Mouse (Mus musculus): ENCODE measurements around the gene Olfr194. TPM values are rescaled to one million over a fixed set of nuclear protein-coding genes. Genes with fewer than 3 reads are reported as not detected.
"Not testable (repeated sequence)": the region's sequence is repeated elsewhere in the genome, so short reads cannot be mapped to it uniquely, and the experiment has no call there.

The Olfr194 gene
- polyA plus RNA-seq (2015; fragmentation: Nextera tagmentation; extraction: Ambion mirVana), result not detected in 2 replicates

DNA sequence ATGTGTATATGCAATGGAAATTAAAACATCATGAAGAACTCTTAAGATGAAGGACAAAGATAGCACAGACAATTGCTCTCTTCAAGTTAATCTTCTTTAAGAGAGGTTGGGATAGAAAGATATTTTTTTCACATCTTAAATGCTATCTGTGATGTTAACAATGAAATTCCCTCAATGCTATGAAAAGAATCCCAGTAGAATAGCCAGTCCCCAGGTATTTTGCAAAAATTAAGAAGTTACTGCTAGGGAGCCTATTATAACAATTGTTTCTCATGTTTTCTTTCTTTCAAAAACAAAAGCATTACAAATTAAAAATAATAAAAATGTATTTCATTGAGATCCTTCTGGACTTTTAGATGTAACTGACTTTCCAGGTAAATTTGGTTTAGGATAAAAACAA lies at the start of gene Olfr194:
Olfr194 (minus strand) TSS at position 101 of the 400 bp plus-strand sequence.
- Histone ChIP-seq H3K9me3 (ENCODE audit: control insufficient read depth, low read length) (no peaks in the 10 kb centered on the region), H3K27ac (ENCODE audit: low read depth, low read length) (no peak within 1 kb of the TSS), H3K4me3 (ENCODE audit: low read length) (no peak within 1 kb of the TSS), H3K27me3 (replicated peaks; ENCODE audit: control insufficient read depth, insufficient read depth, low read length) (no peaks in the 10 kb centered on the region), H3K4me2 (ENCODE audit: low read length) (no peak within 1 kb of the TSS), H3K9ac (ENCODE audit: low read depth, low read length) (no peak within 1 kb of the TSS), H3K36me3 (ENCODE audit: control insufficient read depth, insufficient read depth, low read length) (no peaks in the 10 kb centered on the region), H3K4me1 (ENCODE audit: control insufficient read depth, insufficient read depth, low read depth, low read length) (no peaks in the 10 kb centered on the region)
- no peak for ATAC-seq

DNA sequence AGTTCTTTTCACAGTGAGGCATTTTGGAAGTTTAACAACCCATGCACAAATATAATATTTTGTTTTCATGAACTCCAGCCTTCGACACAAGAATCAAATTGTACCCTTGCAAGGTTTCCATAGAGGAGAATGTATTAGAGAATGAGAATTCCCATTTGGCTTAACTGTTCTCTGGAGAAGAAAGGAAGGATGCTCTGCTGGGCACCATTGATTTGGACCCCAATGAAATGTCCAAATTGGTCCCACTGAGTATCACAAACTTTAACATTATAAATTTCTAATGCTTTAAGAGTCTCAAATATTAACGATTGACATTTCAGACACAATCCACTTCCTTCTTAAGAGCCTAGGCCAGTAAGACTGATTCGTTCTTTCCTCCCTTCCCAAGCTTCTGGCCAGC lies 49.5 kb upstream of the Olfr194 start, which contains the start of gene Olfr196:
Olfr196 (minus strand) TSS at position 101 of the 400 bp plus-strand sequence.
- no peak within 1 kb of the TSS for H3K4me2 ChIP-seq (ENCODE audit: low read length)
- H3K4me3 ChIP-seq (ENCODE audit: low read length), result no peak within 1 kb of the TSS
- no peak within 1 kb of the TSS for H3K9ac ChIP-seq (ENCODE audit: low read depth, low read length)
- H3K4me1 ChIP-seq (ENCODE audit: control insufficient read depth, insufficient read depth, low read depth, low read length), result no peaks in the 10 kb centered on the region
- no peak for ATAC-seq
- no peaks in the 10 kb centered on the region for H3K36me3 ChIP-seq (ENCODE audit: control insufficient read depth, insufficient read depth, low read length)
- WGBS, result 85% methylated on average over 3 of the region's 3 CpGs
- H3K9me3 ChIP-seq (ENCODE audit: control insufficient read depth, low read length), result no peaks in the 10 kb centered on the region
- no peak within 1 kb of the TSS for H3K27ac ChIP-seq (ENCODE audit: low read depth, low read length)
- H3K27me3 ChIP-seq (replicated peaks; ENCODE audit: control insufficient read depth, insufficient read depth, low read length), result no peaks in the 10 kb centered on the region

DNA sequence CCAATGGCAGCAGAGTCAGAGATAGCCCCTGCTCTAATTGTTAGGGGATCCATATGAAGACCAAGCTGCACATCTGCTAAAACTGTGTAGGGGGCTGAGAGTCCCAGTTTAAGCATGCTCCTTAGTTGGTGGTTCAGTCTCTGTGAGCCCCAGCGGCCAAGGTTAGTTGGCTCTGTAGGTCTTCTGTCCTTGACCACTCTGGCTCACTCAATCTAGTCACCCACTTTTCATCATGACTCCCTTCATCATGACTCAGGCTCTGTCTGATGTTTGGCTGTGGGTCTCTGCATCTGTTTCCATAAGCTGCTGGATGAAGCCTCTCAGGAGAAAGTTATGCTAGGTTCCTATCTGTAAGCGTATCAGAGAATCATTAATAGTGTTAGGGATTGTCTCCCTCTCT lies 31.1 kb upstream of the Olfr194 start:
- Histone ChIP-seq H3K4me2 (ENCODE audit: low read length) (no peak overlapping the region), H3K9me3 (ENCODE audit: control insufficient read depth, low read length) (no peaks in the 10 kb centered on the region), H3K9ac (ENCODE audit: low read depth, low read length) (no peak overlapping the region), H3K27ac (ENCODE audit: low read depth, low read length) (no peak overlapping the region), H3K27me3 (replicated peaks; ENCODE audit: control insufficient read depth, insufficient read depth, low read length) (no peaks in the 10 kb centered on the region), H3K36me3 (ENCODE audit: control insufficient read depth, insufficient read depth, low read length) (no peaks in the 10 kb centered on the region), H3K4me1 (ENCODE audit: control insufficient read depth, insufficient read depth, low read depth, low read length) (no peaks in the 10 kb centered on the region), H3K4me3 (ENCODE audit: low read length) (no peak overlapping the region)
- no peak for ATAC-seq
- 93% methylated on average over 2 of the region's 2 CpGs for WGBS

GRCm38 (mm10) chr16:59146746-59147145 lies 25.9 kb upstream of the Olfr194 start, which contains the start of gene Olfr195:
Gene Olfr195, plus strand, starts transcription at chr16:59147046.
- H3K36me3 ChIP-seq (ENCODE audit: control insufficient read depth, insufficient read depth, low read length), result no peaks in the 10 kb centered on the region
- H3K4me3 ChIP-seq (ENCODE audit: low read length), result no peak within 1 kb of the TSS
- 95% methylated on average over 1 of the region's 1 CpGs for WGBS
- no peaks in the 10 kb centered on the region for H3K9me3 ChIP-seq (ENCODE audit: control insufficient read depth, low read length)
- no peaks in the 10 kb centered on the region for H3K27me3 ChIP-seq (replicated peaks; ENCODE audit: control insufficient read depth, insufficient read depth, low read length)
- no peaks in the 10 kb centered on the region for H3K4me1 ChIP-seq (ENCODE audit: control insufficient read depth, insufficient read depth, low read depth, low read length)
- no peak within 1 kb of the TSS for H3K4me2 ChIP-seq (ENCODE audit: low read length)
- ATAC-seq, result no peak
- H3K9ac ChIP-seq (ENCODE audit: low read depth, low read length), result no peak within 1 kb of the TSS
- no peak within 1 kb of the TSS for H3K27ac ChIP-seq (ENCODE audit: low read depth, low read length)

- no peaks in the 10 kb centered on the region for H3K4me1 ChIP-seq (ENCODE audit: control insufficient read depth, insufficient read depth, low read depth, low read length)
- H3K36me3 ChIP-seq (ENCODE audit: control insufficient read depth, insufficient read depth, low read length), result no peaks in the 10 kb centered on the region
- H3K27ac ChIP-seq (ENCODE audit: low read depth, low read length), result no peak overlapping the region
- no peaks in the 10 kb centered on the region for H3K9me3 ChIP-seq (ENCODE audit: control insufficient read depth, low read length)
- H3K4me2 ChIP-seq (ENCODE audit: low read length), result no peak overlapping the region
- H3K27me3 ChIP-seq (replicated peaks; ENCODE audit: control insufficient read depth, insufficient read depth, low read length), result no peaks in the 10 kb centered on the region
- no peak overlapping the region for H3K4me3 ChIP-seq (ENCODE audit: low read length)
- no peak overlapping the region for H3K9ac ChIP-seq (ENCODE audit: low read depth, low read length)
- no peak for ATAC-seq
These were observed 20.2 kb upstream of the Olfr194 start for GRCm38 (mm10) chr16:59141105-59141504.

GRCm38 (mm10) chr16:59130740-59131139 lies 9.9 kb upstream of the Olfr194 start:
- WGBS, result 83% methylated on average over 1 of the region's 1 CpGs

DNA sequence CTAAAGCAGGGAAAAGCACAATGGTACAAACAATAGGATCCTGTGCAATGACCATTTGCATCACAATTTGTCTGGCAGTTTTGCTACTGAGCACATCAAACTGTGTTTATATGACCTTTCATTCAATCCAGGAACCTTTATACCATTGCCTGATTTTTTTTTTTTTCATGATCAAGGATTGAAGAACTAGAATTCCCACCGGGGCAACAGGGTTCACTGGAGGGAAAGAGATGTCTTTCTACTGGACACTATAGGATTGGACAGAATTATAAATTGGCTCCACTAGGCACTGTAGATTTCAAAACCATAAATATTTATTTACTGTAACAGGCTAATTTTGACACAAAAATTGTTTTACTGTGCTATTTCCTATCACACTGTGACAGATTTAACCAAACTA lies 9.1 kb downstream of the Olfr194 start, which contains the start of gene Olfr193:
Olfr193 (minus strand) TSS at position 101 of the 400 bp plus-strand sequence.
- Histone ChIP-seq H3K27me3 (replicated peaks; ENCODE audit: control insufficient read depth, insufficient read depth, low read length) (no peaks in the 10 kb centered on the region), H3K9me3 (ENCODE audit: control insufficient read depth, low read length) (no peaks in the 10 kb centered on the region), H3K4me2 (ENCODE audit: low read length) (no peak within 1 kb of the TSS), H3K4me1 (ENCODE audit: control insufficient read depth, insufficient read depth, low read depth, low read length) (no peaks in the 10 kb centered on the region), H3K4me3 (ENCODE audit: low read length) (no peak within 1 kb of the TSS), H3K9ac (ENCODE audit: low read depth, low read length) (no peak within 1 kb of the TSS), H3K36me3 (ENCODE audit: control insufficient read depth, insufficient read depth, low read length) (no peaks in the 10 kb centered on the region), H3K27ac (ENCODE audit: low read depth, low read length) (no peak within 1 kb of the TSS)
- WGBS, result 67% methylated on average over 1 of the region's 1 CpGs
- ATAC-seq, result no peak

More at GRCm38 (mm10) chr16:59130740-59131139, 9.9 kb upstream of the Olfr194 start:
- H3K9ac ChIP-seq (ENCODE audit: low read depth, low read length), result no peak overlapping the region
- no peak overlapping the region for H3K4me2 ChIP-seq (ENCODE audit: low read length)
- H3K27me3 ChIP-seq (replicated peaks; ENCODE audit: control insufficient read depth, insufficient read depth, low read length), result no peaks in the 10 kb centered on the region
- H3K4me3 ChIP-seq (ENCODE audit: low read length), result no peak overlapping the region
- H3K27ac ChIP-seq (ENCODE audit: low read depth, low read length), result no peak overlapping the region
- H3K4me1 ChIP-seq (ENCODE audit: control insufficient read depth, insufficient read depth, low read depth, low read length), result no peaks in the 10 kb centered on the region
- no peak for ATAC-seq
- no peaks in the 10 kb centered on the region for H3K36me3 ChIP-seq (ENCODE audit: control insufficient read depth, insufficient read depth, low read length)
- no peaks in the 10 kb centered on the region for H3K9me3 ChIP-seq (ENCODE audit: control insufficient read depth, low read length)

GRCm38 (mm10) chr16:59108522-59108921 lies 12.3 kb downstream of the Olfr194 start:
- not testable (repeated sequence) for H3K36me3 ChIP-seq (ENCODE audit: control insufficient read depth, insufficient read depth, low read length); H3K9me3 ChIP-seq (ENCODE audit: control insufficient read depth, low read length); H3K27me3 ChIP-seq (replicated peaks; ENCODE audit: control insufficient read depth, insufficient read depth, low read length); H3K4me2 ChIP-seq (ENCODE audit: low read length); H3K9ac ChIP-seq (ENCODE audit: low read depth, low read length); H3K4me1 ChIP-seq (ENCODE audit: control insufficient read depth, insufficient read depth, low read depth, low read length); ATAC-seq; H3K27ac ChIP-seq (ENCODE audit: low read depth, low read length); H3K4me3 ChIP-seq (ENCODE audit: low read length)
- 67% methylated on average over 5 of the region's 5 CpGs for WGBS

GRCm38 (mm10) chr16:59105312-59105711 lies 15.6 kb downstream of the Olfr194 start:
- Histone ChIP-seq H3K4me2 (ENCODE audit: low read length) (no peak overlapping the region), H3K9ac (ENCODE audit: low read depth, low read length) (no peak overlapping the region), H3K9me3 (ENCODE audit: control insufficient read depth, low read length) (no peaks in the 10 kb centered on the region), H3K4me1 (ENCODE audit: control insufficient read depth, insufficient read depth, low read depth, low read length) (no peaks in the 10 kb centered on the region), H3K27me3 (replicated peaks; ENCODE audit: control insufficient read depth, insufficient read depth, low read length) (no peaks in the 10 kb centered on the region), H3K4me3 (ENCODE audit: low read length) (no peak overlapping the region), H3K36me3 (ENCODE audit: control insufficient read depth, insufficient read depth, low read length) (no peaks in the 10 kb centered on the region), H3K27ac (ENCODE audit: low read depth, low read length) (no peak overlapping the region)
- WGBS, result 77% methylated on average over 2 of the region's 2 CpGs
- no peak for ATAC-seq

DNA sequence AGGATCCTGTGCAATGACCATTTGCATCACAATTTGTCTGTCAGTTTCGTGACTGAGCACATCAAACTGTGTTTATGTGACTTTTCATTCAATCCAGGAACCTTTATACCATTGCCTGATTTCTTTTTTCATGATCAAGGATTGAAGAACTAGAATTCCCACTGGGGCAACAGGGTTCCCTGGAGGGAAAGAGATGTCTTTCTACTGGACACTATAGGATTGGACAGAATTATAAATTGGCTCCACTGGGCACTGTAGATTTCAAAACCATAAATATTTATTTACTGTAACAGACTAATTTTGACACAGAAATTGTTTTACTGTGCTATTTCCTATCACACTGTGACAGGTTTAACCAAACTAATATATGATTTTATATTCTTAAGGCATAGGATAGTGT lies 31.1 kb downstream of the Olfr194 start, which contains the start of gene Olfr191:
Olfr191 (minus strand) TSS at position 101 of the 400 bp plus-strand sequence.
- 38% methylated on average over 1 of the region's 1 CpGs for WGBS
- H3K36me3 ChIP-seq (ENCODE audit: control insufficient read depth, insufficient read depth, low read length); H3K4me3 ChIP-seq (ENCODE audit: low read length); H3K4me2 ChIP-seq (ENCODE audit: low read length); ATAC-seq; H3K9ac ChIP-seq (ENCODE audit: low read depth, low read length); H3K27ac ChIP-seq (ENCODE audit: low read depth, low read length); H3K27me3 ChIP-seq (replicated peaks; ENCODE audit: control insufficient read depth, insufficient read depth, low read length); H3K9me3 ChIP-seq (ENCODE audit: control insufficient read depth, low read length); H3K4me1 ChIP-seq (ENCODE audit: control insufficient read depth, insufficient read depth, low read depth, low read length): not testable (repeated sequence)
